Mouse (Mus musculus) frontal cortex, adult (tissue): ENCODE results near the gene Faap24.

ENCODE experiments used
- ATAC-seq: cut with Nextera tagmentation; 2 replicates; pipeline ENCODE4 v1.9.2; 2017; ENCODE audit warnings: mild to moderate bottlenecking, moderate library complexity, mixed read lengths; ENCODE audit not compliant: low TSS enrichment

Faap24 gene

DNA sequence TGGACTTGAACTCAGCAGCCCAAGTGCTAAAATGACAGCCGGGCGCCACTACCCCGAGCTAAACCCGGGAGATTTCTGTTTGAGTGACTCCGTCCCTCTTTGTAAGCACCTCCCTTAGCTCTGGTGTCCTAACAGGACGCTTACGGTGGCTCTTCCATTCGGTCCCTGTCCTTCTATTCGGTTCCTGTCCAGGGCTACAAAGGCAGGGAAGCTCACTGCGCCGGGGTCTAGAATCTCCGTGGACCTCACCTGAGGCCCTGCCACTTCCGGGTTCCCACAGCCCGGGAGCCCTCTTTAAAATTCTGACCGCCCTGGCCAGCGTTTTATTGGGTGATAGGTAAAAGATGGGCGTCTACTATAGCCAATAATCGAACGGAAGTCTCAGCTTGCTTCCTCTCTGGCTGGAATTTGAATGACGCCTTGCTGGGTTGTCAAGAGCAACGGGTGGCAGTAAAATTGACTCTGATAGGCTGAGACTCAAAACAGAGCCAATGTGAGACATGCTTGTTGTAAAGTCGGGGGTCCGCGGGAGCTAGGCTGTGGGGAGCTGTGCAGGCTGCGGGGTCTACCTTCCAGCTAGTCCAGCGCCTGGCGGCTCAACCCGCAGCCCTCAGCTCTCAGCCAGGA lies at the start of gene Faap24, which contains the start of gene Cep89:
Gene Faap24, minus strand, starts transcription at position 295 of the 627 bp plus-strand sequence.
Gene Cep89, plus strand, starts transcription at position 494 of the 627 bp plus-strand sequence.
- peak; percentile 99 for ATAC-seq

DNA sequence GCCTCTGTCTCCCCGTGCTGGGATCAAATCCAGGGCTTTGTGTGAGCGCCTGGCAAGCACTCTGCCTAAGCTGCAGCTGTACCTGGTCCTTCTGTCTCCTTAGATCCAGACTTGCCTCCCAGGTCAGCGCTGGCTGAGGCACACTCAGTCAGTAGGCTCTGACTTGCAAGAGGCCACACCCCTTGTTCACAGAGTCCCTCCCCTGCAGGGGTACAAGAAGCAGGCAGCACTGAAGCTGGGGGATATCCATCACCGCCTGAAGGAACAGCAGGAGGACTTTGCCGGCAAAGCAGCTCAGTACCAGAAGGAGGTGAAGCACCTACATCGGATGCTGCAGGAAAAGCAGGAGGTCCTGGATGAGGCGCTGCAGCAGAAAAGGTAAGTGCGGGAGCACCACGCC lies 38.6 kb upstream of the Faap24 start:
- ATAC-seq: no peak

DNA sequence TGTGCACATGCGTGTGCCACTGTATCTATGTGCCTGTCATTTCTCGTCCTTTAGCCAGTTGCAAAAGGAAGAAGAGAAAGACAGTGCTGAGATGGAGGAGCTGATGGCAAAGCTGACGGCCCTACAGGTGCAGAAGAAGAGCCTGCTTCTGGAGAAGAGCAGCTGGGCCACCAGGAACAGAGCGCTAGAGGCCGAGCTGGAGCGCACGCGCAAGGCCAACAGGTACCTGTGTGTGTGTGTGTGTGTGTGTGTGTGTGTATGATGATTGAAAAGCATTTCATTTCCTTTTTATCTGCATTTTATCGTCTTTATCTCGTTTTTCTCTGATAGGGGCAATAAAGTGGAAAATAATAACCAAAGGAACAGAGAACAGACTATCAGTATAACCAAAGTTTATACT lies 31.5 kb upstream of the Faap24 start:
- ATAC-seq: no peak

DNA sequence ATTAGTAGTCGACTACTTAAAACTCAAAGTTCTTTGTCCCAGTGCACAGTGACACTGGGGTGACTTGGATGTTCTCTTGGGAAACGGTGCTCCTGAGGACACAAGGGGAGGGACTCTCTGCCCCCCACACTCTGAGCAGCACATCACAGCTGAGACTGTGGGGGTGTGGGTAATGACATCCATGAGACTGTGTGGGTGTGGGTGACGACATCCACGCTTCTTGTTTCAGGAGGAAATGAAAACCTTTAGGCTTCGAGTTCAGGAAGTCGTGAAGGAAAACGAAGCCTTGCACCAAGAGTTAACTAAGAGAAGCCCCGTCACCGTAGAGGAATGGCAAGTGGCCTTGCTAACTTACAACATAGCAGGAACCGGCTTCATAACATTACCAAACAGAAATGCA lies 26.4 kb upstream of the Faap24 start:
- ATAC-seq: no peak

DNA sequence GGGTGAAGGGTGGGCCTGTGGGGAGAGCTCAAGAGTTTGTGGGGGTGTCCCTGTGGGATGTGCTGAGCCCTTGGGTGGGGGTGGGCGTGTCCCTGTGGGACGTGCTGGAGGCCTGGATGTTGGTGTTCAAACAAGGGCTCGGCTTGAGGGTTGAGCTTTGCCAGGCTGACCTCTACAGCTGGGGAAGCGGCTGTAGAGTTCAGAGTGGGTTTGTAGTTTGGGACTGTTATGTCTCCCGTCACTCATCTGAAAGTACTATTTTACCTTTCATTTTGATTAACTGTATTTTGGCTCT lies 20.0 kb upstream of the Faap24 start:
- ATAC-seq: no peak

DNA sequence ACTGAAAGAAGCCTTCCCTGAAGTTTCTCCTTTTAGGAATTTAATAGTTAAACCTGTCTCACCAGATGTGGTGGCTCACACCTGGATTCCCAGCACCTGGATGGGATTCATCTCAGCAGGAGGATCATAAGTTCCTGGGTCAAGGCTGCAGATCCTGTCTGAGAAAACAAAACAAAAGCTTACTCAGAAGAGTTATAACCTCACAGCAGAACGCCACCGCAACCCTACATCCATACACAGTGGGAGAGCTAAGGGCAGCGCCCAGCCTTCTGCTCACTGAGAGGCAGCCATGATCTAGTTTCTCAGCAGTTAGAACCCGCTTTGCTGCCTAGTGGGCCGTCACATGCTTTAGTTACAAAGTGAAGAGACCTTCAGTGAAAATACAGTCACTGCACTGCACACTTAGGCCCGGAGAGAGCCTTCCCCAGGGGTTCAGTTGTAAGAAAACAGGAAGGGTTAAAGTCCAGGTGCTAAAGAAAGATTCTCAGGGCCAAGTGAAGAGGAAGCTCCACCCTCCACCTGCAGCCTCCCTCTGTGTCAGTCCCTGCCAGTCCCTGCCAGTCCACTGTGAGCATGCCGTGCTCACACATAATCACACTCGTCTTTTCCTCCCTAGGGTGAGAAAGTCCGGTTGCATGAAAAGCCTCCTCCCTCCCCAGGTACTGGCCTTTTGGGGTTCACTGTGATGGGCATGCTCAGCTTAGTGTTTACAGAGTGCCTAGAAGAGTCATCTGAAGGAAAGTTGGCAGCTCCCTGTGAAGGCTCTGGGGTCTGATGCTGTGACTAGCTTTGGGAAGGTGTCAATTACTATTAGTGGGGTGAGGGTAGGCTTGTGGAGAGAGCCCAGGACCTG lies 19.4 kb upstream of the Faap24 start:
- ATAC-seq: no peak

DNA sequence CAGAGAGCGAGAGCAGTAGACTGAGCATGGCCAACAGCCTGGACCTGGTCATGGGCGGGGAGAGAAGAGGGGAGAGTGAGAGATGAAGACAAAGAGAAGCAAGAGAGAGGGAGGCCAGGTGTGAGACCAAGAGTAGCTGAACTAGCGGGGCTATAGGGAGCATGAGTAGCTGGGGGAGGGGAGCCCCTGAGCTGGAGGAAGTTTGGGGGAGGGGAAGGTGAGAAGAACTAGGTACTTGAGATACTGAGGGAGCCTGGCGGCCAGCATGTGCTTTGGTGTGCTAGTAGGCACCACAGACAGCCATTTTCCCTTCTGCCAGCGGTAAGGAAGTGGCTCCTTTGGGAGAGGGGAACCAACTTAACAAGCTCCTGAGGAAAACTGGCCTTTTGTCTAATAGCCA lies 18.6 kb upstream of the Faap24 start:
- no peak for ATAC-seq

DNA sequence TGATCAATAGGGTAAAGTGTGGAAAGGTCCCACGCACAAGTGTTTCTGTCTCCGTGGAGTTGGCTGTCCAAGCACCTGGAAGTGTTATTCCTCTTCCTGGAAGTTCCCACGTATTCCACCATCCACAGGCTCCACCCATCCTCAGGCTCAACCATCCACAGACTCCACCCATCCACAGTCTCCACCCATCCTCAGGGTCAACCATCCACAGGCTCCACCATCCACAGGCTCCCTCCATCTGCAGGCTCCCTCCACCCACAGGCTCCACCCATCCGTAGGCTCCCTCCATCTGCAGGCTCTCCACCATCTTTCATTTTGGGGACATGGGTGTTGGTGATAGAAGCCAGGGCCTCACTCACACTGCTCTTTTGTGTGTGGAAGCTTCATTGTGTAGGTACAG lies 4.5 kb upstream of the Faap24 start:
- ATAC-seq: no peak

DNA sequence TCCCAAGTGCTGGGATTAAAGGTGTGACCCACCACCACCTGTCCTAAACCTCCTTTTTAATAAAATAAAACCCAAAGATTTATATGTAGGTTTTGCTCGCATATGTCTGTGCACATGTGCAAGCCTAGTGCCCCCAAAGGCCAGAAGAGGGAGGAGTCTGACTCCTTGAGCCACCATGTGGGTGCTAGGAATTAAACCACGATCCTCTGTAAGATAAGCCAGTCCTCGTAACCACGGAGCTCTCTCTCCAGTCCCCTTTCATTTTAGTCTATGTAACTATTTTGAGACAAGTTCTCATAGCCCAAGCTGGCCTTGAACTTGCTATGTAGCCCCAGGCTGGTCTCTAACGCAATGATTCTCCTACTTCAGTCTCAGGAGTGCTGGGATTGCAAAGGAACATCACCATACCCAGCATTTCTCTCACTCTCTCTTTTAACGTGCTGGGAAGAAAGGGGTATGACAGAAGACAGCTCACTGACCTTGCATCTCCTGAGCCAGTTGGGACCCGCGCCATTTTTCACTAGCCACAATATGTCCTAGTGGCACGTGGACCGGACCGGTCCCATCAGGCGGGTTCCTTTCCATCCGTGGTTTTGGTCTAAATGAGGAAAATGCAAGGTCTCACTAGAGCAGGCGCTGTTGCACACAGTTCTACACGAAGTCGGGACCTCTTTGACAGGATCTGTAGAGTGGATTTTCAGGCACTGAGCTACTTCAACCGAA lies 741 bp downstream of the Faap24 start:
- ATAC-seq: no peak

DNA sequence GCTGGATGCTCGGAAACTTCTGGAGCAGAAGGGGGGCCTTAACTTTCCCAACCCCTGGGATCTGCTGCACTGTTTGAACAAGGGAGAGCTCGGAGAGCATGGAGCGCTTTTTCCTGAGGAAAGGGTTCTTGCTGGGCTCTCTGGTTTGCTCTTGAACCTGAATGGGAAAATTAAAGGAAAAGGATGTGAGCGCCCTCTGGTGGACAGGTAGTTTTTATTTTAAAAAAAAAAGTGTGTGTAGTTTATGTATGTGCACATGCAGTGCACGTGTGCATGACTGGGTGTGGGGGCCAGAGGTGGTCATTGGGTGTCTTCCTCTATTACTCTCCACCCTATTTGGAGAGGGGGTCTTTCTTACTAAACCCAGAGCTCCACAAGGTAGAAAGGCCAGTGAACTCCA lies 3.7 kb downstream of the Faap24 start:
- ATAC-seq: no peak

DNA sequence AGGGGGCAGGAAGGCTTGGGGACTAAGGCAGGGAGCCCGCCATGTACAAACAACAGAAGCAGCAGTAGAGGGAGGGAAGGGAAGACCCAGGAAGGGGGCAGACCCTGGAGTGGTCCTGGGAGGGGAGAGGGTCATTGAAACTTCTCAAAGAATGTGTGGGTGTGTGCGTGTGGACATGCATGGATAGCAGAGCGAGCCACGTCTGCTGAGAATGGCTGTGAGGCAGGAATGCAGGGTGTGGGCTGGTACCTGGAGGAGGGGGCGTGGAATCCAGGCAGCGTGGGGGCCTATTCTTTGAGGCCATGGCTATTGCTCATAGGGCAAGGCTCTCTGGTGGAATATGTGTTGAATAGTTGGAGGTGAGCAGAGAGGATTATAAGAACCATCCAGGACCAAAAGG lies 7.9 kb downstream of the Faap24 start:
- ATAC-seq: no peak

DNA sequence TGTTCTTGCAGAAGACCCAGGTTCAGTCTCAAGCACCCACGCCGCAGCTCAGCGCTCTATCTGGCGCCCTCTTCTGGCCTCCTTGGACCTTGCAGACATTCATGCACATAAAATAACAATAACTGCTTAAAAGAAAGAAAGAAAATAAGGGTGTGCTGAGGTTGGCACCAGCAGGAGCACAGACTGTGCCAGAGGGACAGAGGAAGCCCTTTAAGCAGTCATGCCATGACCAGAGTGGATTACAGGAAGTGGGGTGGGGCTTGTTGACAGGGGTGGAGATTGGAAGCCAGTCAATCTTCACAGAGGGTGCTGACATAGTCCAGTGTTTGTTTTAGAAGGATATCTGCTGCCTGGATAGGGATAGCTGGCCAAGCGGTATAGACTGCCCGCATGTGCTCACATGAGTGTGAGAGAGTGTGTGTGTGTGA lies 10.1 kb downstream of the Faap24 start:
- ATAC-seq: no peak

DNA sequence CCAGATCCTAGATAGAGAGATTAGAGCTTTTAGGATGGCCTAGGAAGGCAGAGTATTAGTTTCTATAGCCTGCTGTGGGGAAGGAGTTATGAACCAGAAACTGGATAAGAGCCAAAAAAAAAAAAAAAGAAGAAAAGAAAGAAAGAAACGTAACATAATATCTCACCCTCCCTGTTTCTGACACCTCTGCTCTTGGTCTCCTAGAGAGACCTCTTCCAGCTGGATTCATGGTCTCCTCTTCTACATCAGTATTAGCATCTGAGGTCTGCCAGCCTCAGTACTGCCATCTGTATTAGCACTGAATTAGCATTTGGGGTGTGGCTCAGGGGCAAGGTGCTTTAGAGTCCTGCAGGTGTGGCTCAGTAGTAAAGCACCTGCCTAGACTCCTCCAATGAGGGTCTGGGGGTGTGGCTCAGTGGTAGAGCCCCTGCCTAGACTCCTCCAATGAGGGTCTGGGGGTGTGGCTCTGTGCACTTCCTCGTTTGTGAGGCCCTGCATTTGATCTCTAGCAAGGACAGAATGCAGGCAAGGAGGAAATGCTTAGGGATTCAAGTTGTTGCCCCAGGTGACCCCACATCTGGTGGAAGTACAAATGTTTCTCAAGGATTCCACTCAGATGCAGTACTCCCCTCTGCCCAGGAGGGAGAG lies 13.8 kb downstream of the Faap24 start:
- ATAC-seq: no peak

DNA sequence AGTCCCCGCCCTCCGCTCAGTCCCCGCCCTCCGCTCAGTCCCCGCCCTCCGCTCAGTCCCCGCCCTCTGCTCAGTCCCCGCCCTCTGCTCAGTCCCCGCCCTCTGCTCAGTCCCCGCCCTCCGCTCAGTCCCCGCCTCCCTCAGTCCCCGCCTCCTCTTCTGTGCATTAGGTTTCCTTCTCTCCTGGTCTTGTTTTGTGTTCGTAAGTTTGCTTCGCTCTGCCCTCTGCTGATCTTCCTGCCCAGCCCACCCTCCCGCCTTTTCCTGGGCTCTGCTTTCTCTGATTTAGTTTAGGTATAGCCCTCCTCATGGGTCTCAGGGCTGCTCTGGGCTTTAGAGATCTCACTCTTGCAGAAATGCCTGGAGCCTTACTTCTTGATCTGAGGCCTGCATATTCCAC lies 14.8 kb downstream of the Faap24 start:
- no peak for ATAC-seq

DNA sequence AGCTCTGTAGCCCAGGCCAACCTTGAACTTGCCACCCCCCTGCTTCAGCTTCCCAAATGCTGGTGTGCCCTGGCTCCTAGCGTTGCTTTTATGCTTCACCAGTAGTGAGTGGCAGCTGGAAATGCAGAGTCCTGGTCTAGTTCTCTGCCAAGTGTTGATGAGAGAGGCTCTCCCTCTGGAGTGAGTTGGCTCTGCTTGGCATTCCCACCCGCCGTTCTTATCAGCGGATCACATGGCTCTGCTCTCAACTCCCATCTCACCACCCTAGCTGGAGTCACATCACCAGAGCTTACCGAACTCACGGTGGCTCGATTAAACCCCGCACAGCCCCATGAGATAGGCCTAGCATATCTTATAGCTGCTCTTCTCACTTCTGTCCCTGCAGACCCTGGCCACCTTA lies 16.3 kb downstream of the Faap24 start:
- no peak for ATAC-seq

DNA sequence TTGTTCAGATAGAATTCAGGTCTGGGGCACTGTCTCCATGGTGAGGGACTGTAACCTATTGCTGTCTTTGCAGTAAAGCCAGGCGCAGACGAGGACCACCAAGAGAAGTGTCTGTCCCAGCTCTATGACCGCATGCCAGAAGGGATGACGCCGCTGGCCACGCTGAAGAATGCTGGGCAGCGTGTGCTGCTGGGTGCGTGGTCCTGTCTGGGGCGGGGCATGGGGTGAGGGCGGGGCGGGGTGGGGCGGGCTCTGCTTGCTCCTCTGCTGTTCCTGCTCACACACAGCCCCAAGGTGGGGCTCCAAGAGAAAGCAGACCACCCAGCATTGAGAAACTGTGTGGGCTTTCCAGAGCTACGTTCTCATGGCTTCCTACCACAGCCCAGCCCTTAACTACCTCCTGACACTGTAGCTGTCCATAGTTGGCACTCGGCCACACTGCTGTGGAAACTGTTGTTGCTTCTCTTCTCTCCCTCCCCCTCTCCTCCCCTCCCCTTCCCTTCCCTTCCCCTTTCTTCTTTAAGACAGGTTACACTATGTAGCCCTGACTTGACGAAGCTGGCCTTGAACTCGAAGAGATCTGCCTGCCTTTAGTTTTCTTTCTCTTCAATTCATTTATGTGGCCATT lies 17.0 kb downstream of the Faap24 start:
- no peak for ATAC-seq

DNA sequence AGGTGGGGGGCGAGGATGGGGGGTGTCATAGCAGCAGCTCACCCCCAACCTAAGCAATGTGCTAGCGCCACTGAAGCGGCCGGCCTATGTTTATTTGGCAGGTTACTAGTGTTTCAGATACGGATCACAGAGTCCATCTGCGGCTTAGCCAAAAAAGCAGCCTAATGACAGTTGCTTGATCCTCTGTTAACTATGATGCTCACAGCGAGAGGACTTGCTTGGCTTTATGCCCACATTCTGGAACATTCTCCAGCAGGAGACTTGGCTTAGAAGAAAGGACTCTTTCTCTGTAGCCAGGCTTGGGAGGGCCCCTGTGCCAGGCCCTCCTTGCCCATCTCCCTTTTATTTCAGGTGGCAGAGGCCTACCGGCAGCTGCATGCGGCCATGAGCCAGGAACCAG lies 20.0 kb downstream of the Faap24 start:
- ATAC-seq: no peak

DNA sequence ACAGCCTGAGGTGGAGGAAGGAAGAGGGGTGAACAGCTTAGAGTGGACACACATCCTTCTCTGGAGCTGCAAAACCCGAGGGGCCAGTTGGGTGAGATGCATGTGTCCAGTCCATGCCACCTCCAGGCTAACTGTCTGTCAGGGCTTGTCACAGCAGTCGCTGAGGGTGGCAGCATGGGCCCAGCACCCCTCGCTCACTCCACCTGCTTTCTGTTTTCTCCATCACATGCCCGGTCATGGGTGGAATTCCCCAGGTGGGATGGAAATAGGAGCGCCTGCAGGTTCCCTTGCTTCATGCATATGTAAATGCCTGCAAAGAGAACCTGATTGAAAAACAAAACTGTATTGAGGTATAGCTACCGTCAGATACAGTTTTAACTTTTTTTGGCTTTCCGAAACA lies 22.4 kb downstream of the Faap24 start:
- ATAC-seq: no peak

DNA sequence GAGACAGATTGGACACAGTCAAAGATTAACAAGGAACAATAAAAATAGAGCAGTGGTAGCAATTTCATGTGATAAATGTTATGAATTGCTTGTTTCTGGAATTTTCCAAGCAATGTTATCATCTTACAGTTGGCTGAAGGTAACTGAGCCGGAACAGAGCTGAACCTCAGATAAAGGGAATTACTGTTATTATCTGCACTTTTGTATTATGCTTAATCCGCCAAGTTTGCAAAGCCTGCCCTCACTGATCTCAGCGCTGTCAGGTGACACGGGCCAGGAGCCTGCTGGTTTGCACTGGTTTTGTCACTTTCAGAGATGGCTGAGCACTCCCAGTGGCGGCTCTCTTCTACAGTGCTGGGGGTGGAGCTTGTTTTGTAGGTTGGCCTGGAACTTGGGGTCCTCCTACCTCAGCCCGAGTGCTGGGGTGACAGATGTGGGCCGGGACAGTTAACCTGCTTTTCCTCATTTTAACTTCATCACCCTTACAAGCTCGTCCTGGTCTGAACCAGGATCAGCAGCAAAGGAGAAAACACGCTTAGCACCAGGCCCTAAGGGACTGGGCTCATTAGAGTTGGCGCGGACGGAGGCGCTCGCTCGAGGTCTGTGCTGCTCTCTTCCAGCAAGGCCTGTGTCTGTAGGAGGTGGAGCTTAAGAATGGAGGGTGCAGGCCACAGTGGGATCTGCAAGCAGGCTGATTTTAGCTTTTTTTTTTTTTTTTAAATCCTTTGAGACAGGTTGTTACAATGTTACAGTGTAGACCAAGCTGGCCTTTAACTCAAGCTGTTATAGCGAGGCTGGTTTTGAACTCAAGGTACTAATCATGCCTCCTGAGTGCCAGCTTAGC lies 23.3 kb downstream of the Faap24 start:
- ATAC-seq: no peak

DNA sequence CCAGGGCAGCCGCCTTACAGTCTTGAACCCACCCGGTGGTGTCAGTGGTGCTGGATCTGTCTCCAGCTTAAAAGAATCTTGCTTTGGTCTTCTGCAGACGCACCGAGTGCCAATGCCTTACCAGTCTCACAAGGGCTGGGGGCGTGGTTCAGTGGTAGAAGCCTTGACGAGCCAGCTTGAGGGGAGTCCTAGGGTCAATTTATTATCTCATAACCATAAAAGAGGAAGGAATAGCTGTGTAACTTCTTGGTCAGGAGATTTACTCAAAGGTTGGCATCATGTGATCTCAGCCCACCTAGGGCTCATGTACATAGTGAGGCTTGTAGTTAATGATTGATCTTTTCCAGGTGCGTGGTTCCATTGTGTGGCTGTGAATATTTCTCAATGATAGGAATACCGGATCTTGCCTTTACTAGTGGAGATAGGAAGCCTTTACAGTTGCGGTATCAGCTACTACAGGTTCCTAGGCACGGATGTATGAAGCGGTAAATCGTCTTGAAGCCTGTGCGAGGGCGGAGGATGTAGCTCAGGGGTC lies 24.1 kb downstream of the Faap24 start:
- no peak for ATAC-seq

DNA sequence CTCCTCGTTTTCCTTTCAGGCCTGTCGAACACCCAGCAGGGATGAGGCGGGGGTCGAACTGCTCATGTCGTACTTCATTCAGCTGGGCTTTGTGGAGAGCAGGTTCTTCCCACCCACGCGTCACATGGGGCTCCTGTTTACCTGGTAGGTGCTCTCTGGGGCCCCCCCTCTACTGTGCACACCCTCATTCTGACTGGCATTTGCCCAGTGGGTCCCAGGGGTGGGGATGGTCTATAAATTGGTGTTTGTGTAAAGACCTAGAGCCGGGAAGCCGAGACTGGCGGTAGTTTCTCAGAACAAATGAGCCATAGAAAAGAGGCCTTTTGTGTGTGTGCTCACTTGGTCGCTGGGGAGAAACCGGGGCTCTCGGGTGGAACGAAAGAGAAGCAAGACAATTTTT lies 25.5 kb downstream of the Faap24 start:
- ATAC-seq: no peak
